Mouse (Mus musculus) cerebellum, adult 11-12 months (tissue): ENCODE results near the gene Prom1.

Experiments used
- DNase-seq: peaks from one replicate; pipeline ENCODE4 v3.0.0; 2022

Gene Prom1

DNA sequence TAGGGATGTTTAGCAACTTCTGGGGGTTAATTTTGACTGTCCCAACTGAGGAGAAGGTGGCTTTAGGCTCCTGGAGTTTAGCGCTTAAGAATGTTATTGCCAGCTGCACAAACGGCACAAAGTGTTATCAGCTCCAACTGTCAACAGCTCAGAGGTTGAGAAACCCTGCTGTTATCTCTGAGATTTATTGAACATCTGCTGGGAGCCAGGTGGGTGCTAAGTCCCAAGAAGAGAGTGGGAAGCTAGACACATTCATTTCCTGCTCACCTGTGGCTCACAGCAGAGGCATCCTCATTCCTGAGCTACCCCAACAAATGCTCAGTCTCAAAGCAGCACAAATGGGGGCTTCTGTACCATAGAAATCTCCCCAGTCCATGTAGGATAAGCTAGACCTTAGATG, 130.7 kb downstream of the Prom1 start:
- no peak for DNase-seq

GRCm38 (mm10) chr5:43970532-43970931, 131.3 kb downstream of the Prom1 start:
- DNase-seq: no peak

GRCm38 (mm10) chr5:43968634-43969033, 133.2 kb downstream of the Prom1 start:
- DNase-seq: no peak

DNA sequence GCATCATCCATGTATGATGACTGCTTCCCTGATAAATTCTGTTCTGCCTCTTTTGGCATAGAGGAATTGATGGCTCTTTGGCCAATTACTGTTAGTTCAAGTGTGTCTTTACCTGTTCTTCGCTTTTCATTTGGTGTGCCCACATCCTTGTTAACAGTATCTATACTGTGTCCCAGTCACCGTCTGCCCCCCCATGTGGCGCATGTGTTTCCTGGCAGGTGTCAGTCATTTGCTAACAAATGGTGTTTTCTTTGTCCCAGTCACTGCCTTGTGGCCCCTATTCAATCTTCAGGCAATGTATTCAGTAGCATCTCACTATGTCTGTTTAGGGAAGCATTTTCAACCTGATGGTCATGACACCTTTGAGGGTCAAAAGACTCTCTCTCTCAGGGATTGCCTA, 140.8 kb downstream of the Prom1 start:
- DNase-seq: no peak

GRCm38 (mm10) chr5:43959884-43960440, 141.9 kb downstream of the Prom1 start:
- no peak for DNase-seq

- no peak for DNase-seq
Measured at GRCm38 (mm10) chr5:43953241-43953640, 148.6 kb downstream of the Prom1 start.

DNA sequence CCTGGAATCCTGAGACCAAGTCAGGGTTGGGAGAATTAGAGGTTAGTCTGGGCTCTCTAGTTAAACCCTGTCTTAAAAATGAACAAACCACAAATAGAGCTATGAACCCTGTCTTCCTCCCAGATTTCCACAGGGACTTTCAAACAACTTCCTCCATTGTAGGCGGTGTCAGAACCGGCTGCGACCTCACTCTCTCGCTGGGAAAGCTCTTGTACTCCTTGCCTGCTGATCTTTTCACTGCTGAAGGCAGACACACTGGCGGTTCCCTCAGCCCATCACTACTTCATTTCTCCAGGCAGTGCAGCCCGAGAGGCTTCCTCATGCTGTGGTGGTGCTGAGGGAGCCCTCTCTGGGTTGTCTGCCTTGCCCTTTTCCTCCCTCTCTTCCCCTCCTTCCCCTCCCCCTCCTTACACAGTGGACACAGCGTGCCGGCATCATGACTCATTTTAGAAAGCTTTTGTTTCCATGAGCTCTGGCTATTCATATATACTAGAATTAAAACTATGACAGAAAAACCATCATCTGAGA, 153.0 kb downstream of the Prom1 start:
- no peak for DNase-seq

DNA sequence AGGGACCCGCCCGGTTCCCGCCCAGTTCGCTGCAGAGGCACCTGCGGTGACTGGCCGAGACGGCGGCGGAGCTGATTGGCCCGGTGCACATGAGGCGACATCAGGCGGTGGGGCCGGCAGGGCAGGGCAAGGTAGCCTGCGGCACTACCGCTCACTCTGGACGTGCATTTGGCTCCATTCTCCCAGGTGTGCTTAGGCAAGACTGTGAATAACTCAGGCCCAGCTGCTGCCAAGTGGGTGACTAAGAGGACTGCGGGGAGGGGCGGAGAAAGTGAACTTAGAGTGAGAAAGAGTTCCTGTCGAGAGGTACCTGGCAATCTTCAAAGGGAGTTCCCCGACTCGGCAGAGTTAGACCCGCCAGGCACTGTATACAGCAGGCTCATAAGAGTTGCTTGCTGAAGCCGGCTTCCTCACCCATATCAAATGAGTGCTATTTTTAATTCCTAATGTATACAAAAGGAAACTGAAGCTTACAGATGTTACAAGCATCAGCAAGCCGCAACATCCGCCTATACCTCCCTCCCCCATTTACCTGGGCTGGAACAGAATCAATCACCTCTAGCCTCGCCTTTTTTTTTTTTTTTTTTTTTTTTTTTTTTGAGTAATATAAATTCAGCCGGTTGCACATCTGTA, 153.6 kb downstream of the Prom1 start:
- peak; percentile 3 for DNase-seq

GRCm38 (mm10) chr5:43947330-43947977, 154.4 kb downstream of the Prom1 start:
- DNase-seq: no peak
